Mouse (Mus musculus) WW6 (cell line): Measurements from ENCODE around the gene Pfdn6.
"Not testable (repeated sequence)": the region's sequence is repeated elsewhere in the genome, so short reads cannot be mapped to it uniquely, and the experiment has no call there.

Experiments
- DNase-seq: peaks from one replicate; pipeline ENCODE4 v3.0.0-alpha.2; 2013; ENCODE audit warnings: low read depth, low spot score

Gene Pfdn6

DNA sequence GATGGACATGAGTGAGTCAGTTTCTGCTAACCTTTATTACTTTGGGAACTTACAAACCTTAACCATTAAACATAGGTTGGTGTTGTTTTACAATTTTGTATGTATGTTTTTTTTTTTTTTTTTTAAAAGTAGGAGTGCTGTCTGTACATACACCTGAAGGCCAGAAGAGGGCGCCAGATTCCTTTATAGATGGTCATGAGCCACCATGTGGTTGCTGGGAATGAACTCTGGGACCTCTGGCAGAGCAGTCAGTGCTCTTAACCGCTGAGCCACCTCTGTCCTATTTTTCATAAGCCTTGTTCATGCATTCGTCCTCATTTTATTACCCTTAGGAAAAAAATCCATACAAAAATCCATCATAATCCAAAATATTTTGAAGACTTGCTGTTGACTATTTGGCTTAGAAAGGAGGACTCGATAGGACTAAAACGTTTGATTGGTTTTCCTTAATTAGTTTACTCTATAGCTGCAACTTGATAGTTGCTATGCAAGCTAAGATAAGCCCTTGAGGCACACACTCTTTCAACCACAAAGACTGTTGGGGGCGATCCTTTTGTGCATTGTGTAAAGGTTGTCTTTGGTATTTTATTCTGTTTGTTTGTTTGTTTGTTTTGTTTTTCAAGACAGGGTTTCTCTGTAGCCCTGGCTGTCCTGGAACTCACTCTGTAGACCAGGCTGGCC lies 42.9 kb downstream of the Pfdn6 start:
- no peak for DNase-seq

- DNase-seq: not testable (repeated sequence)
These were observed 47.1 kb downstream of the Pfdn6 start for GRCm38 (mm10) chr17:33893011-33893410.

DNA sequence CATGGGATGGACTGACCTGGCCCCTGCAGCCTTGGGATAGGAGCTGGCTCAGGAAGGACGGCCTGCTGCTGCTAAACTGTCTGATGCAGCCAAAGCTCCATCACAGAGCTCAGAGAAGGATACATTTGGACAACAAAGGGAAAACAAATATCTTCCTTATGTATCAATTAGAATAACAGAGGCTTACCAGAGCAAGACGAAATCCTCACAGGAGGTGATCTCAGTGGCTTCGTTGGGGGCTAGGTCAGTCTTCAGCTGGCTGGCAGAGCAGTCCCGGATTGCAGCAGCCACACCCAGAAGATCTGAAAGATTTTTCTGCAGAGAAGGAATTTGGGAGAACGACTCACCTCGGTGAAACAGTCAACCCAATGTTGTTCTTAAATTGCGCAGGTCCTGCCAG lies 47.7 kb downstream of the Pfdn6 start:
- no peak for DNase-seq

DNA sequence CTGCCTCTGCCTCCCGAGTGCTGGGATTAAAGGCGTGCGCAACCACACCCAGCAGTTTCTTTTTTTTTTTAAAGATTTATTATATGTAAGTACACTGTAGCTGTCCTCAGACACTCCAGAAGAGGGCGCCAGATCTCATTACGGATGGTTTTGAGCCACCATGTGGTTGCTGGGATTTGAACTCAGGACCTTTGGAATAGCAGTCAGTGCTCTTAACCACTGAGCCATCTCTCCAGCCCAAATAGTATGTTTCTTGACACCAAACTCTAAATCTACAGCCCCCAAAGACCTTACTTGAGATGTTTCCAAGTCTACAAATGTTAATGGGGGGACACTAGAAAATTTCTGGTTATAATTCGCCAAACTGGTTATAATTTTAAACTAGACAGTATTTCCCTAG lies 48.3 kb downstream of the Pfdn6 start:
- not testable (repeated sequence) for DNase-seq

GRCm38 (mm10) chr17:33891357-33891756 lies 48.8 kb downstream of the Pfdn6 start:
- DNase-seq: no peak

DNA sequence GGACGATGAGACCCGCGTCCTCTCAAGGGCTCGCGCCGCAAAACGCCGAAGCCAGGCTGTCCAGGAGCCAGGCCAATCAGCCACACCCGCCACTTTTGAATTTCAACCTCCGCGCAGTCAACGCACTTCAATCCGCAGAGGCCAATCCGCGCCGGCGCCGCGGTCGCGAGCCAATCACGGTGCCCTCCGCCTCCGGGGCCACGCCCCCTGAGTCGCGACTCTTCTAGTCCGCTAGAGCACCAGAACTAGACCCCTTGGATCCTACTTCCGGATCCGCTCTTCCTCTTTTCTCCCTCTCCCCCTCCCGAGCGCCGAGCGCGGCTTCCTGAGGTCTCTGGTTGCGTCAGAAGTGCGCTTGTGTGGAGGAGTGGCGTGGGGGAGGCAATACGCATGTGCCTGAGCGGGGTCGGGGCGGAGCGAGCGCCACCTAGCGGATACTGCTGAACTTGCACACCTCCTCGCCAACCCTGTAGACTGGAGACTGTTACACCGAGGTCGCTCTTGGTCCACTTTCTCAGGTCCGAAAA lies 49.5 kb downstream of the Pfdn6 start, which contains the start of gene Kifc1:
Gene Kifc1 (minus strand): TSS at position 129 of the 527 bp plus-strand sequence.
- peak; percentile 97 for DNase-seq

GRCm38 (mm10) chr17:33889941-33890532 lies 50.1 kb downstream of the Pfdn6 start:
- DNase-seq: not testable (repeated sequence)
